Mouse (Mus musculus): ENCODE results near the gene Pawr.
"Not testable (repeated sequence)": the region's sequence is repeated elsewhere in the genome, so short reads cannot be mapped to it uniquely, and the experiment has no call there.

Gene Pawr

DNA sequence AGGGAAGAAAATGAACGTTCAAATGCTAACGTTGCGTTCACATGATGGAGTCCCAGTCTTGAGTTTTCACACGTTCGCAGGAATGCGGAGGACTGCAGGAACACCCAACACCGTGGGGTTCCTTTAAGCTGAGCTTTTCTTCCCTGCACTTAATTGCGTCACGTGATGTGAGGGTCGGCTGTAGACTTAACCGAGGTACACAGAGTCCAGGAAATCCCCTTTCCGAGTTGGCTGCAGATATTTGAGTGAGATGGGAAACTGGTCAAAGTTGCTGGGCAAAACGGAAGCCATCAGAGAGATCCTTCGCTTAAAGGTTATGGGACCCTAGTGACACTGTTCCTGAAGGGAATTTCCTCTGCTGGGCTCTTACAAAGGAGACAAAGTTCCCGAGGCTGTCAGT is 102.1 kb downstream of the Pawr start:
- no peak for DNase-seq (ENCODE audit: extremely low read depth, low read depth, low spot score)

DNA sequence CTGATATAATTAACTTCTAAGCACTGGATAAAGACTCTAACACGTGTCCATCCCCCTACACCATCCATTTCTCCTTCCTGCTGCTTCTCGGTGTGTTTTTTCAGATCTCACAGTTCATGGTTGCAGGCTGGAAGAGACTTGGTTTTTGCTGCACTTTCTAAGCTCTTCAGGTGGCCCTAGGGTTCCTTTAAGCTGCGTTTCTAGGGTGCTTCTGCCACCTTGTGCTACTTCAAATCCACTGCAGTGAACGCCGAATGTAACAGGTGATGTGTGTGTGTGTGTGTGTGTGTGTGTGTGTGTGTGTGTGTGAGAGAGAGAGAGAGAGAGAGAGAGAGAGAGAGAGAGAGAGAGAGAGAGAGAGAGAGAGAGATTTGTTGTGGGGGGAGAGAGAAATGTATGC is 103.7 kb downstream of the Pawr start:
- DNase-seq (ENCODE audit: extremely low read depth, low read depth, low spot score) = no peak

DNA sequence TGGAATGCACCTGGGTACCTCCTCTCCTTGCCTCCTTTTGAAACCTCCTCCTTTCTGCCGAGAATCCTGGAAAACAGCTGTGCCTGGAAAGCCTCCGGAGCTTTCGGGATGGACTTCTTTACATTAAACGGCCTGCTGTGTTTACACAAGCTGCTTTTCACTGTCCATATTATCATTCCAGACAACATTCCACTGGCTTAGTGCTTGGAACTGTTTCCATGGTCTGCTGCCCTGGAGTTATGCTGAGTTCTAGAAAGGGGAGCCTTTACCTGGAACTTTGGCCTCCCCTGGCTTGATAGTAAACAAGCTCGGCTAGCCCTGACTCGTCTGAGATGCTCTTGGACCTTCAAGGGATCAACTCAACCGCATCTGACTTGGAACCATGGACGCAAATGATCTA is 104.4 kb downstream of the Pawr start:
- no peak for DNase-seq (ENCODE audit: extremely low read depth, low read depth, low spot score)

DNA sequence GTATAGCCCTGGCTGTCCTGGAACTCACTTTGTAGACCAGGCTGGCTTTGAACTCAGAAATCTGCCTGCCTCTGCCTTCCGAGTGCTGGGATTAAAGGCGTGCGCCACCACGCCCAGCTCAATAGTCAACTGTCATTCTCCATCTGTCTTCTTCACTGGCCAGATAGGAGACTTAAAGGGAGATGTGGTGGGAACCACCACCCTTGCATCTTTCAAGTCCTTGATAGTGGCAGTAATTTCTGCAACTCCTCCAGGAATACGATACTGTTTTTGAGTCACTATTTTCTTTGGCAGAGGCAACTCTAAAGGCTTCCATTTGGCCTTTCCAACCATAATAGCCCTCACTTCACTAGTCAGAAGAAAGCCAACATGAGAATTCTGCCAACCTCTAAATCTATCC is 108.3 kb downstream of the Pawr start:
- not testable (repeated sequence) for DNase-seq (ENCODE audit: extremely low read depth, low read depth, low spot score)

DNA sequence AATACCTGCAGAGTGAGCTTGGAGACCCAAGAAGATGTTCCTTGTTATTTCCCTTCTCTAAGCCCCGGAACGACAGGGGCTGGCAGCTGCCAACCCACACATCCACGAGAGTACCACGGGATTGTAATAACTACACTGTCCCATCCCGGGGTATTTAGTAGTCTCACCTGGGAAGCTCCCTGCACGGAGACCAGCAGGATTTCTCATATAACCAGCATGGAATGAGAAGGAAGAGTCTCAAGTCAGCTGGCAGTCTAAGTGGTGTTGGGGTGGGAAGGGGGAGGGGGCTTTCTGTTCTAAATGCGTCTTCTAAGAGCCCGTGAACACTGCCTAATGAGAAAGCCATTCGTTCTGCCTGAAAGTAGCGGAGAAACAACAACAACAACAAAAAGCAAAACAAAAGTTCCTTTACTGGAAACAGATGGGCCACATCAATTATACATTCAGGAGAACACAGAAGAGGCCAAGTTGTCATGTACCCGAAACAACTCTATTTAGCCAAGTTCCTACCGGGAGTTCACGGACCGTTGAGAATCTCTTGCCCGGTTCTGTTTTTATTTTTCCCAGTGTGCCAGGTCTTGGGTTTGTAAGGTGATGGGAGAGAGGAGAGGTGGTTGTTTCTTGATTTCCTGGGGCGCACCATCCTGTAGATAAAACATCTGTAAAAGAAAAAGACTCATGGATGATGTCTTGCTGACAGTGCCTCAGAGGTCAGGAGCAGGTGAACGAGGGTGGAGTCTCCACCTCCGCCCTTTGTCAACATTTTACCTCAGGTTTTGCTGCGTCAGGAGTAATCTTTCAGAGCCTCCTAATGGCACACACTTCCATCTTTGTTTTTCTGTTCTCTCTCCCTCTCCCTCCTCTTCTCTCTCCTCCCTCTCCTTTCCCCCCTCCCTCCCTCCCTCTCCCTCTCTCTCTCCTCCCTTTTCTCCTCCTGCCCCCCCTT is 112.3 kb downstream of the Pawr start:
- DNase-seq (ENCODE audit: extremely low read depth, low read depth, low spot score) = no peak

DNA sequence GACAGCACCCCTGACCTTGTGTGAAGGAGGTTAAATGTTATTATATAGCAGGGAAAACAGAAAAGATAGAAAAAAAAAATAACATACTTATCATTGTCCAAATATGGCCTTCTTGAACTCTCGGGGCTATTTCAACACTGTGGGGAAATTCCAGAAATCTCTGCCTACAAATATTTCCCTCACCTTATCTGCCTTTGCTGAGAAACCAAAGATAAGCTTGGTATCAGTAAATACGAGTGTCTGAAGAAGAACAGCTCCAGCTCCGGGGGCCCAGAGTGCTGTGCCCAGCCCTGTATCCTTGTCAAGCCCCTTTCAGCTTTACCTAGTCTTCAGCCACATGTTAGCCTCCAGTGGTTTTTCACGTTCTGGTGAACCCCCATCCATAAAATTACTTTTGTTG is 113.2 kb downstream of the Pawr start:
- no peak for DNase-seq (ENCODE audit: extremely low read depth, low read depth, low spot score)

DNA sequence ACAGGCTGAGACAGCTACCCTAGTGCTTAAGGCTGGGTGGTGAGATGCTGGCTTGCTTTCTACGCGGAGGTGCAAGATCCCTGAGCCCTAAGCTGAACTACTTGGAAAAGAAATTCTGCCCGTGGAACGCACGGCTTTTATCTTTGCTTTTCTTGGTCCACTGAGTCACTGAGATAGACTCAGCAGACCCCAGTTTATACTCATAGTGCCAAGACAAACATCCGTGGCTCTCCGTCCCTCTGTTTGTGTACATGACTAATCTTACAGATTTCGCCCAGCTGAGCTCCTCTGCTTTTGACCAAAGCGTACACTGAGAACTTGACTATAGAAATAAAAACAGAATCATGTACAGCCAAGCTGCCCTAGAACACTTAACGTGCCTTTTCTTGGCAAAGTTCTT is 113.7 kb downstream of the Pawr start:
- no peak for DNase-seq (ENCODE audit: extremely low read depth, low read depth, low spot score)

DNA sequence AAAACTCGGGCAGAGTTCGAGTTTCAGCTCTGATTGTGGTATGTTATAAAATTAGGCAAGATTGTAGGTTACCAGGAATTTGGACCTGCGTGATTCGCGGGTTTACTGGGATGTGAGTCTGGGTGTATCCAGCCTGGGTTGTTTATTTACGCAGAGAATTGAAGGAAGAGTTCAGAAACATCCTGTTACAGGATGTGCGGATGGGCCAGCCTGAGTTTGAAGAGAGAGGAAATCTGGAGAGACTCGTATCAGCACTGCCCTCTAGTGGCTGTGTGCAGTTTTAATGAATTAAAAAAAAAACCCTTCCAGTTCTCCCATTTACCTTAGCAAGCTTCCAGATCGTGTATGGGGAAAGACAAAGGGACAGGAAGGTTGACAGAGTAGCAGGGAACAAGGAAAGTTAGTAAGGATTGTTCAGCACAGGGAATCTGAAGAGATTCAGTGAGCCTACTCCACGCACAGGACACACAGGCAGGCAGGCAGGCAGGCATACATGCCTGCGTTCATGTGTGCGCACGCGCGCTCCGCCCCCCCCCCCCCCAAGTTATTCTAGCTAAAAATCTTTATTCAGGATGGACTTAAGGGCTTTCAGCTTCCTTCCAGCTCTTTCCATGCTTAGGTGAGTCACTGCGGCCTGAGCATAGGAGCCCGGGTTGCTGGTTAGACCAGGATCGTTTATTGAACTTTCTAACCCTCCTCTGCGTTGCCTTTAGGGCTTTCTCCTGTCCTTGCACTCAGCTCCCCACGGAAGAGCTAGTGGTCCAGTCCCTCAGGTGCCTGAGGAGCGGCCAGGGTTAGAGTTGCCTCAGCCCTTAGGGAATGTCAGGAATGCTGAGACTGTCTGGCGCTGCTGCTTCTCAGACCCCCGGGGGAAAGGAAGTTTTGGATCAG is 114.4 kb downstream of the Pawr start:
- DNase-seq (ENCODE audit: extremely low read depth, low read depth, low spot score) = no peak

DNA sequence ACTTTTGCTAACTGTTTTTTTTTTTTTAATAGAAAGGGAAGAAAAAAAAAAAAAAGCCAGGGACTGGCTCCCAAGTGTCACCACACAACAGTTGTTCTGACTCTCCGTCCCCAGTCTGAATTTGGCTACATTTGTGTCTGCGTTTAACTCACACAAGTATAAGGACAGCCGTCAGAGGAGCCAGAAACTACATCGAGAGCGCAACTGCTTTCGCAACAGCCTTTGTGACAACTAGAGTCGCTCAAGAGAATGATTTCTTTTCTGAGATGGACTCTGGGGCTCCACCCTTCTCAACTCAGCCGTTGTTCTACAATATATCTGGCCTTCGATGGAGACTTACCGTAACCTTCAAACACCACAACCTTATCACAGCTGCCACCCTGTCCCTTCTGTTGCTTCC is 115.3 kb downstream of the Pawr start:
- no peak for DNase-seq (ENCODE audit: extremely low read depth, low read depth, low spot score)

DNA sequence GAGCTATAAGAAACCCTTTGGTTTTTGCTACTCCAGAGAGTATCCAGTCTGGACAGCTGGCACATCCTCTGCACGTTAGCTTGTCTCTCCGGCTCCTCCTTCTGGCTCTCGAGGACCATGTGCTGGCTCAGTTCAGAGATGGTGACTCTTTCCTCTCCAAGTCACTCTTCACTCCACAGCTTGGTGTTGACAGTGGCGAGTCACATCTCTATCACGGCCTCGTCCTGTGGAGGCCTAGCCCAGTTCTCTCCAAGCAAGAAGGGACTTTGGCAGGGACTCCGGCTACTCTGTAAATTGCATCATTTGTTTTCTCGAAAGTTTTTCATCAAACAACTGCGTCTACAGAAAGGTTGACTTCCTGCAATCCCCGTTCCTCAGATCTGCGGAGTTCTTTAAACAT is 116.5 kb downstream of the Pawr start:
- DNase-seq (ENCODE audit: extremely low read depth, low read depth, low spot score) = no peak

DNA sequence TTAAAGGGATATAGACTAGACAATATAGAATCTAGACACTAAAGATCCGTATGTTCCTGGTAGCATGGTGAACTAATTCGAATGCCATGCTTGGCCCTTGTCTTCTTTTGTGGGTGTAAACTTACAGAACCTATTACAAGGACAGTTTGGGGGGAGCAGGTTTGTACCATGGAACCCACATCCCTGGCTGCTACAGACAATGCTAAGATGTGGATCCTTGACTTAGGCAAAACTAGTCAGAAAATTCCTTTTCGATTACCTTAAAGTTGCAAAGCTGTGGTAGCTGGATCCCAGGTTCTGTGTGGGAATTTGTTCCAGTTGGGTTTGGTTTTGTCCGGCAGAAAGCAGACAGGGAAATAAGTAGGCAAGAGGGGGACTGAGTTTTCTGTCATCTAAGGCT is 118.5 kb downstream of the Pawr start:
- no peak for DNase-seq (ENCODE audit: extremely low read depth, low read depth, low spot score)

DNA sequence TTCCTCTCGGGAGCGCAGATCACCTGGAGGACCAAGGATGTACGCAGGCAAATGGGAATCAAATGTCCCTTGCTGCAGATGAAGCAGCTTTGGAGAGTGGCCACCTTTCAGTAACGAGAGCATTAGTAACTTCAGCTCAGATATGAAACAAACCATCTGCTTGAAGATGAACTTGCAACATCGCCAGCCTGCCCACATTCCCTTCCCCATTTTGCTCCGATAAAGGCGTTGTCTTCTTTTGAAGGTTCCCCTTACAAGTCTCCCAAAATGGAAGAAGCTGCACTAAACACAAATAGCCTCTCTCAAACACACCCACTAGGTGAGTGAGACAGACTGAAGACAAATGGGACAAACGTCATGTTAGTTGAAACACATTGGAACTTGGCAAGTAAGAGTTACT is 119.6 kb downstream of the Pawr start:
- DNase-seq (ENCODE audit: extremely low read depth, low read depth, low spot score) = no peak

DNA sequence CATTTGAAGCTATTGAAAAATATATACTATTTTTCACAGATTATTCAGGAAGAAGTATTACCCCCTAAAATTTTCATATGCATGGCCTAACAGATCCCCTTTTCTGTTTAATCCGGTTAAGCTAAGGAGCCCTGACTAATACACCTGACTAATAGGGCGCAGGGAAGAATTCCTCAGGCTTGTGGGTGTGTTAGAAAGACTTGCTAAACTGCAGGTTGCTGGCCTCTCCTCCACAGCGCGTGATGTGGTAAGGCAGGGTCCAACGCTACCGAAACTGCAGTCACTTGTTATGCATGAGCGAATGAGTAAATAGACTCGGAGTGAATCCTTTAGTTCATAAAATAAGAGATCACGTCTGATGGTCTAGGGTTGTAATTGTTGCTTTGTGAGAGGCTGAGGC is 120.5 kb downstream of the Pawr start:
- no peak for DNase-seq (ENCODE audit: extremely low read depth, low read depth, low spot score)

DNA sequence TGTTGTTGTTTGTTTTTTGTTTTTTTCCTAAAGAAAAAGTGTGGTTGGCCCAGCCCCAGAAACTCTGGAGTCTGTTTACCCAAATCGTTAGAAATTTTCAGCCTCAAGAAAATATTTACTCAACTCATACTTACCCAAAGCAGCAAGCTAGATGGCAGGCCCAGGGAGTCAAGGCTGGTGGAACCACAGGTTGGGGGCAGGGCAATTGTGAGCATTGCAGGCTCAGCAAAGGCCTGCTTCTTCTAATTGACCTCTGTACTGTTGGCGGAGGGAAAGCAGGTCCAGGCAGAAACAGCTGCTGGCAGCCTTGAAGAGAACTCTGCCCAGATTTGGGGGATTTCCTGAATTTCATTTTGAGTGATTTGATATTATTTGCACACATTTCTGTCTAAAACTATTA is 121.6 kb downstream of the Pawr start:
- DNase-seq (ENCODE audit: extremely low read depth, low read depth, low spot score) = no peak

DNA sequence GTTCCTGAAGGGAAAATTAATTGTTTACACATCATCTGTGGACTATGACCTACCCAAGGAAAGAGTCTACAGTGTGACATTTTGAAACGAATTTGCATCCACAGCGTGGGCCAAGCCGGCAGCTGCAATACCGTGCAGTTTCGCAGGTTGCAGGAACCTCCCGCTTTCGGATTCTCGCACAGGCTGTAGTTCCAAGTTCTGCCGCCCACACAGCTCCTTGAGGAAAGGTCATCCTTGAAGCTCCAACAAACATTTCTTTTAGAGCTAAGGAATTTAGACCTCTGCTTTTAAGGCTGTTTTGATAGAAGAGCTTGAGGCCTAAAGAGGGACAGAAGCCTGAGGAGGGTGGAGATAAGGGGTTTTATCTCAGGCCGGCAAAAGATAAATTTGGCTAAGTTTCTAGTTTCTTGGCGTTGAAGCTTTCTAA is 122.8 kb downstream of the Pawr start:
- no peak for DNase-seq (ENCODE audit: extremely low read depth, low read depth, low spot score)

DNA sequence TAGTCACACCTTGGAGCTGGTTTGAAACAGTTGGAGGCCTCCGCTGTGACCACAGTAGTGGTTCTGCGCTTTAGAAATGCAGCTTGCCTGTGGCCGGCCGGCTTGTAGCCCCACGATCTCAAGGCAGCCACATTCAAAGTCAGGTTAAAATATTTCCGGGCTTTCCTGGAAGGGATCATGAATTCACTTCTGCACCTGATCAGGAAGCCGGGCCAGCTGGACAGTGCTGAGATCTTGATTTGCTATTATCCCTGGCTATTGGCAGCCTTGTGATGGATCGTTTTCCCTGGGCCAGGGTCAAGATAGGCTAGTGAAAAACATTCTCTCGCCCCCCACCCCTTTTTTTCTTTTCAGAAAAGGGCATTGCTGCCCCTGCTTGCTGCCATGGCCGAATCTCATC is 123.3 kb downstream of the Pawr start:
- DNase-seq (ENCODE audit: extremely low read depth, low read depth, low spot score) = no peak

DNA sequence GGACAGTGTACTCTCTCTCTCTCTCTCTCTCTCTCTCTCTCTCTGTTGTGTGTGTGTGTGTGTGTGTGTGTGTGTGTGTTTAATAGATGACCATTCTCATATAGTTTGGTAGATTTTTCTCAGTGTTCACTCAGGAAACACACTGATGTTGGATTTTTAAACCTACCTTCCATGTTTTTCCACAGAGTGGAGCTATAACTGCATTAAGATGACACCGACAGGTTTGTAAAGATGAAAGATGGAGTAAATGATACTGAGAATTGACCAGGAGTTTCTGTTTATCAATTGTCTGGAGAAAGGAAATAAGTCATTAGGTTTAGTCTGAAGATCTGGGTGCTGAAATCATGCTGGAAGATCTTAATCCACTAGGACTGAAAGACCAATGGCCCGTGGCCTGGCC is 124.0 kb downstream of the Pawr start:
- no peak for DNase-seq (ENCODE audit: extremely low read depth, low read depth, low spot score)

DNA sequence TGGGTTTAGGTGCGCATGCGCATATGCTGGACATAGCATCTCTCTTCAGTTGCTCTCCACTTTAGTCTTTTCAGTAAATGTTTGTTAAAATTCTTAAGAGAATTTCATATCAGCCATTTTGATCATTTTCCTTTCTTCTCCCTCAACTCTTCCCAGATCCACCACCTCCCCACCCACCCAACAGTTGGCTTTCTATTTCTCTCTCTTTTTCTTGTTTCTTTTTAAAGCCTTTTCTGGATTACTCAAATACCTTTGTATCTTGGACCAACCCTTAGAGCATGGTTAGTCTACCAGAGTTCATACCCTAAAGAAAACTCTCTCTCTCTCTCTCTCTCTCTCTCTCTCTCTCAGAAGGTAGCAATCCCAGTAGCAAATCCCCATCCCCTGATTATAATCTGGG is 125.1 kb downstream of the Pawr start:
- no peak for DNase-seq (ENCODE audit: extremely low read depth, low read depth, low spot score)

DNA sequence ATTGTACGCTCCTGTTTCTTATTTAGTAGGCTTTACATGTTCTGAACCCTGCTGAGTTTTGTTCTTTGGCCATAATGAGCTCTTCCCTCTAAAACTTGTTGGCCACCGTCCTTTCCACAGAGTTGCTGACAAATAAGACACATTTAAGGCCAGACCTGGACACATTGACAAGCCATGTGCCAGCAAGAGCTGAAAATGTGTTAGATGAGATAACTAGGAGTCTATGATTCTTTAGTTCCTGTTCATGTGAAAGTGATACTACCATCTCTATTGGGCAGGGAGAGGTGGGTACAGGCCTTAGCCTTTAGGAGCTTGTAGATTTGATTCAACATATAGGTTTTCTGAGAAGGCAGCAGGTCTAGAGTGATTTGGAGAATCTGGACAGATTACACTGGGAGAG is 129.9 kb downstream of the Pawr start:
- DNase-seq (ENCODE audit: extremely low read depth, low read depth, low spot score) = no peak
